Mouse (Mus musculus): Measurements from ENCODE around the gene Gm8653.
"Not testable (repeated sequence)": the region's sequence is repeated elsewhere in the genome, so short reads cannot be mapped to it uniquely, and the experiment has no call there.

Gene Gm8653

GRCm38 (mm10) chr7:22201164-22201563, at the start of gene Gm8653:
TSS of gene Gm8653 (minus strand) at chr7:22201264.
- in situ Hi-C loops (cut with MboI, MseI): not testable (repeated sequence)

GRCm38 (mm10) chr7:22229384-22229783, 28.3 kb upstream of the Gm8653 start, which contains the start of gene Gm8453:
TSS of gene Gm8453 (minus strand) at chr7:22229484.
- in situ Hi-C loops (cut with MboI, MseI): not testable (repeated sequence)

GRCm38 (mm10) chr7:22189077-22189476, 12.0 kb downstream of the Gm8653 start, which contains the start of gene Vmn1r143:
TSS of gene Vmn1r143 (plus strand) at chr7:22189377.
- in situ Hi-C loops (cut with MboI, MseI): loop anchor here (25.0 kb wide), 1 partner anchor 2002 kb away; the partner anchor contains the start of gene Vmn1r95

GRCm38 (mm10) chr7:22163935-22164334, 37.1 kb downstream of the Gm8653 start, which contains the start of gene Vmn1r142:
TSS of gene Vmn1r142 (minus strand) at chr7:22164035.
- in situ Hi-C loops (cut with MboI, MseI): not testable (repeated sequence)

Data from T-helper 1 cell (primary cell).